Mouse (Mus musculus) liver, embryonic 11.5 days (tissue): ENCODE measurements around the gene Slc26a10. TPM values are rescaled to one million over a fixed set of nuclear protein-coding genes. Genes with fewer than 3 reads are reported as not detected.
"Not testable (repeated sequence)": the region's sequence is repeated elsewhere in the genome, so short reads cannot be mapped to it uniquely, and the experiment has no call there.

Source experiments
- ATAC-seq: fragments of 200-750 bp; cut with Nextera tagmentation; replicated peaks from 2 replicates; pipeline ENCODE4 v1.8.0; 2017; ENCODE audit warnings: moderate number of reproducible peaks, mild to moderate bottlenecking, moderate TSS enrichment, moderate library complexity; ENCODE audit not compliant: low FRiP score
- DNase-seq: peaks from one replicate; pipeline ENCODE4 v3.0.0-alpha.2; 2017; ENCODE audit warnings: low spot score
- H3K27ac ChIP-seq: fragments of 300-500 bp; sonication (generic); 2 replicates; pipeline ENCODE4 v1.5.1; 2014; ENCODE audit warnings: mild to moderate bottlenecking, low read depth, low read length, control low read depth
- H3K27me3 ChIP-seq: fragments of 300-500 bp; sonication (generic); replicated peaks from 2 replicates; pipeline ENCODE4 v1.6.1; 2014; ENCODE audit warnings: low read length, mixed read lengths; ENCODE audit not compliant: control insufficient read depth, insufficient read depth
- H3K36me3 ChIP-seq: fragments of 300-500 bp; sonication (generic); 2 replicates; pipeline ENCODE4 v1.6.1; 2014; ENCODE audit warnings: mild to moderate bottlenecking, low read length, moderate library complexity, mixed read lengths; ENCODE audit not compliant: control insufficient read depth, insufficient read depth
- H3K4me1 ChIP-seq: fragments of 300-500 bp; sonication (generic); replicated peaks from 2 replicates; pipeline ENCODE4 v1.6.1; 2014; ENCODE audit warnings: low read length, mixed read lengths; ENCODE audit not compliant: control insufficient read depth, insufficient read depth
- H3K4me2 ChIP-seq: fragments of 300-500 bp; sonication (generic); 2 replicates; pipeline ENCODE4 v1.6.1; 2014; ENCODE audit warnings: mild to moderate bottlenecking, control low read depth, moderate library complexity
- H3K4me3 ChIP-seq: fragments of 300-500 bp; sonication (generic); 2 replicates; pipeline ENCODE4 v1.5.1; 2014; ENCODE audit warnings: low read depth, low read length, control low read depth
- H3K9ac ChIP-seq: fragments of 300-500 bp; sonication (generic); 2 replicates; pipeline ENCODE4 v1.6.1; 2014; ENCODE audit warnings: low read depth, low read length, control low read depth
- H3K9me3 ChIP-seq: fragments of 300-500 bp; sonication (generic); 2 replicates; pipeline ENCODE4 v1.6.1; 2016; ENCODE audit warnings: low read length, inconsistent platforms, mixed read lengths; ENCODE audit not compliant: control insufficient read depth
- WGBS: fragments of 180-500 bp; shearing (Covaris S2); extraction: QIAGEN DNeasy Blood & Tissue Kit; methylation state at CpG from one replicate; pipeline ENCODE4 v1.1.7; 2014; 5-methylcytosine and 5-hydroxymethylcytosine counted together
- polyA plus RNA-seq: library from polyadenylated mRNA; unstranded; fragments of >200 nt; fragmentation: Nextera tagmentation; extraction: Ambion mirVana; gene quantifications from 2 replicates; pipeline ENCODE4 v1.2.1, GENCODE M21; 2014

The Slc26a10 gene
- polyA plus RNA-seq, 1 experiment from 2014 or later: 5.2 TPM

DNA sequence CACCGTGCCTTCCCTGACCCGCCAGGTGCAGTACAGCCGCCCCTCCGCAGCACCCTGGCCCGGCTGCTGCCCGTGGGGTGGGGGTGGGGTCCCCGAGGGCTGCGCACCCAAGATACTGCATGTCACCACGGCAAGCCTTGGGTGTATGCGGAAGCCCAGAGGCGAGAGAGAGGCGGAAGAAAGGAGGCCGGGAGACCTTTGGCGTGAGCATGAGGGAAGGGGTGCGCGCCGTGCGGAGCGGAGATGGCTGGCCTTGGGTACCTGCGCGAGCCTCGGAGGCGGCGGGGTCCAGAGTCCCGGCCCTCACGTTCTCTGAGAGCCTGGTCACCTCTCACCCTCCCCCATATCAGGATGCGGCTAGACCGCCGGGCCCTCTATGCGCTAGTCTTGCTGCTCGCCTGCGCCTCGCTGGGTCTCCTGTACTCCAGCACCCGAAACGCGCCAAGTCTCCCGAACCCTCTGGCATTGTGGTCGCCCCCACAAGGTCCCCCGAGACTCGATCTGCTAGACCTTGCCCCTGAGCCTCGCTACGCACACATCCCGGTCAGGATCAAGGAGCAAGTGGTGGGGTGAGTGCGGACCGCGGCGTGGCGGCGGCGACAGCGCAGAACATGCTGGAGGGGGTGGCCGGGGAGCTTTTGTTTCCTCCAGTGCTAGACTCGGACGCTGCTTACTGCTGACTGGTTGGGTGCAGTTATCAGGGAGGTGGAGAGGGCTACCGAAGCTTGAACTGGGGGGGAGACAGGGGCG lies 14.6 kb downstream of the Slc26a10 start:
- H3K36me3 ChIP-seq: no peaks in the 10 kb centered on the region
- peaks cover 45% of the 10 kb centered on the region for H3K27me3 ChIP-seq
- peaks cover 29% of the 10 kb centered on the region for H3K4me1 ChIP-seq
- WGBS: under 1% methylated on average over 51 of the region's 56 CpGs
- H3K4me3 ChIP-seq: peak overlapping the region; percentile 65
- peak overlapping the region; percentile 51; the same call in 1 of the 2 replicates for H3K27ac ChIP-seq
- H3K9ac ChIP-seq: peak overlapping the region; percentile 78
- peak; percentile 77 for ATAC-seq
- H3K9me3 ChIP-seq: no peaks in the 10 kb centered on the region
- DNase-seq: peak; percentile 77
- peak overlapping the region; percentile 98 for H3K4me2 ChIP-seq

DNA sequence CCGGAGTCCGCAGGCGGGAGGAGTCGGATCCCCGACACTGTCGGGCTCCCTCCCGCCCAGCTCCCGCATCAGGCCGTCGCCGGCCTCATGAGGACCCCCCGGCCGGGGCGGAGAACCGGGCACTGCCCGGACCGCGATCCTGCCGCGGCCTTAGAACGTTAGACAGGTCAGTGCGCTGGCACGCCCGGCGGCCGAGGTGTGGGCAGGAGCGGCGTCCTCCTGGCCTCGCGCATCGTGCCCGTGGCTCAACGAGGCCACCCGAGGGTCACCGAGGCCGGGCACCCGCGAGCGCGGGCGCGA lies 15.1 kb downstream of the Slc26a10 start:
- peak; percentile 39 for ATAC-seq
- Histone ChIP-seq H3K9me3 (no peaks in the 10 kb centered on the region), H3K36me3 (no peaks in the 10 kb centered on the region), H3K4me1 (peaks cover 26% of the 10 kb centered on the region), H3K9ac (peak overlapping the region; percentile 78), H3K4me3 (peak overlapping the region; percentile 65), H3K27ac (peak overlapping the region; percentile 51), H3K27me3 (peaks cover 43% of the 10 kb centered on the region), H3K4me2 (peak overlapping the region; percentile 98)
- DNase-seq: no peak
- WGBS: 0% methylated on average over 40 of the region's 42 CpGs

DNA sequence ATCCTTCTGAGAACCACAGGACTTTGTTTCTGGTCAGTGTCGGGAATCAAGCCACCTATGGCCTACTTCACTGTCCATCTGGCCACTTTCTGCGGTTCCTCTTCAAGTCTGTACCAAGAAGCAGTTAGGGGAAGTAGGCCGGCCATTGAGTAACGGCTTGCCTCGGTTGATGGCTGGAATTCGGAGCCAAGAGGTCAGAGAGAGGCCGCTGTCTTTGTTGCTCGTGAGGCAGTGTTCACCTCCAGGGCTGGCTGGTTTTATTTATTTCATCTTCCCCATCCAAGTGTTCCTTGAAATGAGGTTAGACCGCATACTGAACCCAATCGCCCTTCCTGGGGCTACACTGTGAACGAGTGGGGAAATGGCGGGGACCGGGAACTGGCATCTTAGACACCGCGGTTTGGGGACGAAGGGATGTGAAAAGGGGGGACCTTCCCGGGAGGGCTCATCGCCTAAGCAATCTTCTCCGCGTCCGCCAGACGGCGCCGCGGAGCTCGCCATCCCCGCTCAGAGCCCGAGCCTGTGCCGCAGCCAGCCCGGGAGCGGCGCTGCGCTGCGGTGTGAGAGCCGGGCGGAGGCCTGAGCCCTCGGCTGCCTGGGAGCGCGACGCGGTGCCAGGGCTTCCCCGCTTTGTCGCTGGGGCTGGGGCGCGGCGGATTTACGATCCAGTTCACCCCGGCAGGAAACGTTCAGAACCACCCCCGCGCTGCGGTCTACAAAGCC lies 15.7 kb downstream of the Slc26a10 start, which contains the start of gene B4galnt1:
Gene B4galnt1 (plus strand): TSS at position 595 of the 723 bp plus-strand sequence.
- Histone ChIP-seq H3K4me2 (peak within 1 kb of the TSS; percentile 98), H3K36me3 (no peaks in the 10 kb centered on the region), H3K27ac (peak within 1 kb of the TSS; percentile 51), H3K4me3 (peak within 1 kb of the TSS; percentile 65), H3K9me3 (no peaks in the 10 kb centered on the region), H3K4me1 (peaks cover 21% of the 10 kb centered on the region), H3K9ac (peak within 1 kb of the TSS; percentile 78), H3K27me3 (peaks cover 38% of the 10 kb centered on the region)
- DNase-seq (peak; percentile 81), ATAC-seq (peak; percentile 84)
- 3% methylated on average over 52 of the region's 52 CpGs for WGBS

DNA sequence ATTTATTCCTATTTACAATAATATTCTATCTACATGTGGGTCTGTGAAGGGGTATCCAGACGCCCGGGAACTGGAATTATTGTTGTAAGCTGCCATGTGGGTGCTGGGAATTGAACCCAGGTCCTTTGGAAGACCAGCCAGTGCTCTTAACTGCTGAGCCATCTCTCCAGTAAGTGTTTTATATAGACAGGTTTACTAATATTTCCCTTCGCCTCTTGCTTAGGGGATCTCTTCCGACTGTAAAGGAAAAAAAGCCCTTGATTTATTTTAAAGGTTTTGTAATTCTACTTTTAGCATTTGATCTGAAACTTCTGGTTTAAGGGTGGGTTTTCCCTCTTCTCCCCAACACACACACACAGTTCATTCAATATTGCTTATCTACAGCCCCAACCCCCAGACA lies 16.3 kb downstream of the Slc26a10 start:
- peak overlapping the region; percentile 98 for H3K4me2 ChIP-seq
- no peak overlapping the region for H3K9ac ChIP-seq
- peaks cover 31% of the 10 kb centered on the region for H3K27me3 ChIP-seq
- no peak overlapping the region for H3K4me3 ChIP-seq
- H3K9me3 ChIP-seq: no peaks in the 10 kb centered on the region
- no peak for ATAC-seq
- WGBS: 88% methylated on average over 4 of the region's 4 CpGs
- peaks cover 17% of the 10 kb centered on the region for H3K4me1 ChIP-seq
- no peak overlapping the region for H3K27ac ChIP-seq
- H3K36me3 ChIP-seq: no peaks in the 10 kb centered on the region
- no peak for DNase-seq

DNA sequence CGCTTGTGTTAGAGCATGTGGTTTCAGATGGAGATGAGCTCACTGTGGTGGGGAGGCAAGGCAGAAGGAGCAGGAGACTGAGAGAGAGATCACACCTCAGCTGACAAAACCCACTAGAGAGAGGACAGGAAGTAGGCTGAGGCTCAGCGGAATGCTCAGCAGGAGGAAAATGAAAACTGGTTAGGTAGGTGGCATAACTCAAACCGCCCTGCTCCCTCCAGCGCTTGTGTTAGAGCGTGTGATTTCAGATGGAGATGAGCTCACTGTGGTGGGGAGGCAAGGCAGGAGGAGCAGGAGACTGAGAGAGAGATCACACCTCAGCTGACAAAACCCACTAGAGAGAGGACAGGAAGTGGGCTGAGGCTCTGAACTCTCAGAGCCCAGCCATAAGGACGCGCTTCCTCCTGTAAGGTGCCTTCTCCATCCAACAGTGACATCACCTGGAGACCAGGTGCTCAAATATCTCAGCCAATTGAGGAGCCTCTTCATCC lies 17.6 kb downstream of the Slc26a10 start:
- not testable (repeated sequence) for H3K36me3 ChIP-seq, H3K9ac ChIP-seq, ATAC-seq, H3K4me3 ChIP-seq, DNase-seq, H3K9me3 ChIP-seq, H3K4me2 ChIP-seq, H3K27ac ChIP-seq
- Histone ChIP-seq H3K27me3 (peaks cover 24% of the 10 kb centered on the region), H3K4me1 (peaks cover 14% of the 10 kb centered on the region)
- WGBS: 41% methylated on average over 7 of the region's 7 CpGs

DNA sequence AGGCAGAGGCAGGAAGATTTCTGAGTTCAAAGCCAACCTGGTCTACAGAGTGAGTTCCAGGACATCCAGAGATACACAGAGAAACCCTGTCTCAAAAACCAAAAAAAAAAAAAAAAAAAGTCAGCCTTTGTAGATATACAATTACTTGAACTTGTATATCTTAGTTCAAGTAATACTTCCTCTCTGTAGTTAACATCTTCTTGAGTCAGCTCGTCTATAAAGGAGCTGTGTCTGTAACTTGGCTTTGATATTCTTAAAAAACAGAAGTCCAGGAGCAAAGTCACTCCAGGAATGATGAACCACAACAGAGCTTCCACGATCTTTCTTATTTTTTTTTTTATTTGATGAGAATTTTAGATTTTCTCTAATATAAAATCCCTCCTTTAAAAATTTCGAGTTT lies 19.7 kb downstream of the Slc26a10 start:
- Histone ChIP-seq H3K4me1 (no peaks in the 10 kb centered on the region), H3K27ac (no peak overlapping the region), H3K9me3 (no peaks in the 10 kb centered on the region), H3K36me3 (no peaks in the 10 kb centered on the region), H3K9ac (no peak overlapping the region), H3K4me3 (no peak overlapping the region), H3K27me3 (peaks cover 3% of the 10 kb centered on the region), H3K4me2 (no peak overlapping the region)
- ATAC-seq (no peak), DNase-seq (no peak)
- 61% methylated on average over 3 of the region's 3 CpGs for WGBS

DNA sequence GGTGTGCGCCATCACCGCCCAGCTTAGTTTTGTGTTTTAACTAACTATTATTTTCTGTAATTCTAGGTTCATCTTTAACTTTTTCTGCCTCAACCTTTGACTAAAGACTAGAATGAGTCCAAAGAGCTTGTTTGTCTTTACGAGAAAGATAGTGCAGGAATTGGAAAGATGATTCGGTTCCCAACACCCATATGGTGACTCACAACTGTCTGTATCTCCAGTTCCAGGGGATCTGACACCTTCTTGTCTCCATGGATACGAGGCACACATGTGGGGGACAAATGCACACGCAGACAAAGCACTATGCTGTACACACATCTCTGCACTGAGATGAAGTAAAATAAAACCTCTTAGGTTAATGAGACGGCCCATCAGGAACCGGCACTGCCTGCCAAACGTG lies 20.4 kb downstream of the Slc26a10 start:
- WGBS: 83% methylated on average over 9 of the region's 9 CpGs
- no peak overlapping the region for H3K4me2 ChIP-seq
- H3K9ac ChIP-seq: no peak overlapping the region
- H3K9me3 ChIP-seq: no peaks in the 10 kb centered on the region
- H3K27me3 ChIP-seq: no peaks in the 10 kb centered on the region
- no peaks in the 10 kb centered on the region for H3K36me3 ChIP-seq
- H3K27ac ChIP-seq: no peak overlapping the region
- ATAC-seq (no peak), DNase-seq (no peak)
- H3K4me3 ChIP-seq: no peak overlapping the region
- no peaks in the 10 kb centered on the region for H3K4me1 ChIP-seq

DNA sequence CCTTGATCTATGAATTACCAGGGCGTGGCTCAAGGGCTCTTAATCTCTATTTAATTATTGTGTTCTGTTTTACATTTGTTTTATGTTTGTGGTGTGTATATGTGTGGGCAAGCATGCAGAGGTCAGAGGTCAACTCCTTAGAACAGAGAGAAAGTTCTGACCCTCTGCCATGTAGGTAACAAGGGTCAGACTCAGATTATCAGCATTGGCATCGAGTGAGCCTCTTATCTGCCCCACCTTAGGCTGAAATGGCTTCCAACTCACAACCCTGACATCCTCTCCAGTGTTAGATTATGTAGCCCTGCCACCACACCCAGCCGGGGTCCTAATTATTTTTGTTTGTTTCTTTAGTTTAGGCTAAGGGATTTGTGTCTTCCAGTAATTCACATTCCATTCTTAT lies 22.0 kb downstream of the Slc26a10 start:
- no peaks in the 10 kb centered on the region for H3K4me1 ChIP-seq
- H3K36me3 ChIP-seq: no peaks in the 10 kb centered on the region
- H3K9me3 ChIP-seq: no peaks in the 10 kb centered on the region
- WGBS: 54% methylated on average over 3 of the region's 3 CpGs
- no peak overlapping the region for H3K27ac ChIP-seq
- H3K4me2 ChIP-seq: no peak overlapping the region
- no peak for DNase-seq
- no peak for ATAC-seq
- no peaks in the 10 kb centered on the region for H3K27me3 ChIP-seq
- H3K4me3 ChIP-seq: no peak overlapping the region
- H3K9ac ChIP-seq: no peak overlapping the region
